Mouse (Mus musculus) kidney, adult 2 months (tissue): ENCODE measurements around the gene Tmcc1.

ENCODE experiments used
- CTCF ChIP-seq: fragments of 200-500 bp; conservative IDR thresholded peaks from 2 replicates; pipeline ENCODE4 v1.5.1; 2011; ENCODE audit warnings: low read depth, mild to moderate bottlenecking, control low read depth, low read length, moderate library complexity, mixed read lengths; ENCODE audit not compliant: insufficient read depth, insufficient read length
- POLR2A ChIP-seq: fragments of 200-500 bp; IDR thresholded peaks from one replicate; pipeline ENCODE4 v1.6.1; 2011; ENCODE audit warnings: low read depth, low read length, control low read depth

GRCm38 (mm10) chr6:116240371-116240770, 47.1 kb upstream of the Tmcc1 start:
- no peak for TF ChIP-seq CTCF
- TF ChIP-seq POLR2A = no peak
